Mouse (Mus musculus) forelimb bud, embryonic 11.5 days (tissue): Measurements from ENCODE around the gene Cxcr6.

Experiments
- DNase-seq: peaks from one replicate; pipeline ENCODE4 v3.0.0-alpha.2; 2012; ENCODE audit warnings: low read depth, low spot score

The Cxcr6 gene

GRCm38 (mm10) chr9:123818601-123819000 lies 12.3 kb downstream of the Cxcr6 start:
- peak; percentile 1 for DNase-seq

- no peak for DNase-seq
Observed at GRCm38 (mm10) chr9:123826631-123827030, 20.4 kb downstream of the Cxcr6 start.

GRCm38 (mm10) chr9:123828916-123829315 lies 22.6 kb downstream of the Cxcr6 start:
- no peak for DNase-seq

- DNase-seq = no peak
Observed at GRCm38 (mm10) chr9:123835851-123836250, 29.6 kb downstream of the Cxcr6 start.

- no peak for DNase-seq
Observed at GRCm38 (mm10) chr9:123840243-123840642, 34.0 kb downstream of the Cxcr6 start.

- no peak for DNase-seq
Observed at GRCm38 (mm10) chr9:123844468-123844867, 38.2 kb downstream of the Cxcr6 start.

GRCm38 (mm10) chr9:123845120-123845519 lies 38.8 kb downstream of the Cxcr6 start:
- no peak for DNase-seq

GRCm38 (mm10) chr9:123846490-123846889 lies 40.2 kb downstream of the Cxcr6 start:
- no peak for DNase-seq

- no peak for DNase-seq
Observed at GRCm38 (mm10) chr9:123849976-123850695, 43.9 kb downstream of the Cxcr6 start.

- DNase-seq = peak; percentile 24
Observed at GRCm38 (mm10) chr9:123850705-123851061, 44.4 kb downstream of the Cxcr6 start.

GRCm38 (mm10) chr9:123851062-123851712 lies 44.9 kb downstream of the Cxcr6 start:
- peak; percentile 67 for DNase-seq

- DNase-seq = peak; percentile 96
Observed at GRCm38 (mm10) chr9:123851713-123852448, 45.6 kb downstream of the Cxcr6 start, which contains the start of gene Fyco1. Gene Fyco1 (minus strand): TSS chr9:123851899.

GRCm38 (mm10) chr9:123852449-123853390 lies 46.4 kb downstream of the Cxcr6 start:
- DNase-seq = no peak

GRCm38 (mm10) chr9:123856836-123857235 lies 50.6 kb downstream of the Cxcr6 start:
- no peak for DNase-seq
